Mouse (Mus musculus) spleen, adult 2 months (tissue): Measurements from ENCODE around the gene Kndc1.

Experiments
- CTCF ChIP-seq: fragments of 200-500 bp; IDR thresholded peaks from 2 replicates; pipeline ENCODE4 v1.5.1; 2011; ENCODE audit warnings: mild to moderate bottlenecking, inconsistent platforms; ENCODE audit not compliant: insufficient read depth, insufficient read length, insufficient replicate concordance; ENCODE audit errors: extremely low read depth
- POLR2A ChIP-seq: fragments of 200-500 bp; IDR thresholded peaks from 2 replicates; pipeline ENCODE4 v1.6.1; 2011; ENCODE audit warnings: low read depth, low read length, inconsistent platforms

GRCm38 (mm10) chr7:139974307-139974706 lies 79.8 kb downstream of the Kndc1 start:
- TF ChIP-seq CTCF, result no peak
- no peak for TF ChIP-seq POLR2A
